Mouse (Mus musculus): ENCODE measurements around the gene Slc44a2.

DNA sequence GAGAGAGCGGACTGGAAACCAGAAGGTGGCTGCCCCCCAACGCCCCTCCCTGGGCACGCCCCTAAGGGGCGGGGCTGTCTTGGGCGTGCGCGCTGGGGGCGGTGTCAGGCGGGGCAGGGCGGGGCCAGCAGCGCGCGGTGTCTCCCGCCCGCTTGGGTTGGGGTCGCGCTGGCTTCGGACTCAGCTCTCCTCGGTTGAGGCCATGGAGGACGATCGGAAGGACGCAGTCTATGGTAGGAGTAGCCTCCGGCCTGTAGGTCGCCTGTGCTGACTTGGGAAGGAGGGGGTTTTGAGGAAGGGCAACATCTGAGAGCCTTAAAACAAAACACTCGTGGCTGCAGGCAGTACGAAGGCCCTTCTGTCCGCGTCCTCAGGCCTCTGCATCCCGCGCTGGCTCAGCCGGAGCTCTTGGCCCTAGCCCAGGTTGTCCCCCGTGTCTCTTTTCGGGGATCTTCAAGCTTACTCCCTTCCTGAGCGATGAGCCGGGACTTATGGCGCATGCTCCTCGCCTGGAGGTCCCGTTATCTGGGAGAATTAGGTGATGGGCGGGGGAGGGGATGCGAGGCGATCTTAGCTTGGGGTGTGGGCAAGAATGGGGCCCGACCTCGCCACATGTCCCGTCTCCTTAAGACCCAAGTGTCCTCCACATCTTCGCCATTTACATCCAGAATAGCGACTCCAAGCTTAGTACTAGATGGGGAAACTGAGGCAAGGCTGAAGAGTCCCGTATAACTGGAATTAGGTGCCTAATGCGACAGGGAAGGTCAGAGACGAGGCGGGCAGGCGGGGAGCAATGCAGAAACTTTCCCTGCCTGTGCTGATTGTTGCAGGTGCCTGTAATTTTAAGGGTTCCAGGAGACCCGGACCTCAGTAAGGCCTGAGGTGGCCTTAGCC, at the start of gene Slc44a2:
- TF ChIP-seq CTCF (conservative IDR thresholded peaks at IDR 0.05; ENCODE audit: insufficient read depth, insufficient read length, low read depth, low read length) (no peak), POLR2A (IDR thresholded peaks at IDR 0.05; ENCODE audit: low read depth, low read length) (no peak)

Measured in kidney, adult 2 months (tissue).